8 mouse cellular contexts compared by ENCODE assay signal in genomic region chr11:82907651-82908607, GRCm38 (mm10). TPM values are rescaled to one million over a fixed set of nuclear protein-coding genes. Genes with fewer than 3 reads are reported as not detected.
DNase-seq lines count a peak whose midpoint lies in the region; ATAC-seq and TF ChIP-seq lines count a peak whose summit lies in the region.

Gene Nle1, minus strand, starts transcription at chr11:82908411.

- peak within 1 kb of the TSS; percentile 76 for H3K4me2 ChIP-seq in embryonic facial prominence, embryonic 13.5 days
- peak within 1 kb of the TSS; percentile 86 for H3K4me2 ChIP-seq in limb, embryonic 13.5 days (replicated peaks)
- H3K4me2 ChIP-seq in midbrain, embryonic 16.5 days (ENCODE audit: low read length): peak within 1 kb of the TSS; percentile 86

- peak; percentile 55; the same call in 1 of the 2 replicates for TF ChIP-seq EP300 in heart, adult 2 months (IDR thresholded peaks at IDR 0.05; ENCODE audit: insufficient read depth, low read depth, low read length)

- TF ChIP-seq POLR2A in heart, adult 2 months (IDR thresholded peaks at IDR 0.05; ENCODE audit: insufficient read depth, low read depth, low read length): peak; percentile 48; the same call in 1 of the 2 replicates

- H3K27me3 ChIP-seq in embryonic facial prominence, embryonic 13.5 days: no peaks in the 10 kb centered on the region
- H3K27me3 ChIP-seq in heart, adult 2 months (ENCODE audit: control insufficient read depth, insufficient read depth, low read length): no peaks in the 10 kb centered on the region
- peaks cover 8% of the 10 kb centered on the region; the same call in 1 of the 2 replicates for H3K27me3 ChIP-seq in limb, embryonic 13.5 days
- H3K27me3 ChIP-seq in midbrain, embryonic 16.5 days (ENCODE audit: control insufficient read depth, insufficient read depth, low read depth, low read length): no peaks in the 10 kb centered on the region

- H3K79me2 ChIP-seq in heart, adult 2 months (replicated peaks; ENCODE audit: control insufficient read depth, insufficient read depth, low read length): peaks cover 2% of the 10 kb centered on the region; the same call in 1 of the 2 replicates

- H3K9me3 ChIP-seq in embryonic facial prominence, embryonic 13.5 days: no peaks in the 10 kb centered on the region
- no peaks in the 10 kb centered on the region for H3K9me3 ChIP-seq in limb, embryonic 13.5 days
- H3K9me3 ChIP-seq in midbrain, embryonic 16.5 days (replicated peaks; ENCODE audit: control insufficient read depth, low read length, poor library complexity, severe bottlenecking): no peaks in the 10 kb centered on the region

- H3K4me3 ChIP-seq in embryonic facial prominence, embryonic 13.5 days: peak within 1 kb of the TSS; percentile 89
- H3K4me3 ChIP-seq in heart, adult 2 months: peak within 1 kb of the TSS; percentile 87
- peak within 1 kb of the TSS; percentile 87 for H3K4me3 ChIP-seq in limb, embryonic 13.5 days
- H3K4me3 ChIP-seq in midbrain, embryonic 16.5 days (ENCODE audit: low read depth, low read length): peak within 1 kb of the TSS; percentile 89

- no peak; the same call in 1 of the 2 replicates for TF ChIP-seq CTCF in heart, adult 2 months (IDR thresholded peaks at IDR 0.05)

- peaks cover 36% of the 10 kb centered on the region for H3K36me3 ChIP-seq in embryonic facial prominence, embryonic 13.5 days
- H3K36me3 ChIP-seq in heart, adult 2 months (ENCODE audit: control insufficient read depth, insufficient read depth, low read length): no peaks in the 10 kb centered on the region
- peaks cover 37% of the 10 kb centered on the region for H3K36me3 ChIP-seq in limb, embryonic 13.5 days
- H3K36me3 ChIP-seq in midbrain, embryonic 16.5 days (ENCODE audit: control insufficient read depth, insufficient read depth, low read length): peaks cover 17% of the 10 kb centered on the region

- intact Hi-C loops in heart, adult 2 months (cut with DNase I): loop anchor here (2.0 kb wide), 1 partner anchor 37 kb away; the partner anchor contains the start of gene Rffl

- 1% methylated on average over 73 of the region's 73 CpGs for WGBS in embryonic facial prominence, embryonic 13.5 days
- 1% methylated on average over 73 of the region's 73 CpGs for WGBS in heart, adult 2 months
- WGBS in limb, embryonic 13.5 days: 1% methylated on average over 72 of the region's 73 CpGs
- 2% methylated on average over 73 of the region's 73 CpGs for WGBS in midbrain, embryonic 16.5 days

- H3K9ac ChIP-seq in embryonic facial prominence, embryonic 13.5 days: peak within 1 kb of the TSS; percentile 90
- H3K9ac ChIP-seq in heart, adult 2 months (ENCODE audit: low read depth, low read length): peak within 1 kb of the TSS; percentile 88
- H3K9ac ChIP-seq in limb, embryonic 13.5 days: peak within 1 kb of the TSS; percentile 88
- peak within 1 kb of the TSS; percentile 83 for H3K9ac ChIP-seq in midbrain, embryonic 16.5 days (ENCODE audit: low read depth, low read length)

- peaks cover 7% of the 10 kb centered on the region for H3K4me1 ChIP-seq in embryonic facial prominence, embryonic 13.5 days
- peaks cover 4% of the 10 kb centered on the region for H3K4me1 ChIP-seq in heart, adult 2 months (ENCODE audit: control insufficient read depth, insufficient read depth, low read length)
- H3K4me1 ChIP-seq in limb, embryonic 13.5 days: peaks cover 10% of the 10 kb centered on the region
- peaks cover 11% of the 10 kb centered on the region for H3K4me1 ChIP-seq in midbrain, embryonic 16.5 days (ENCODE audit: control insufficient read depth, insufficient read depth, low read length)

- 0 out of 2 replicates have a peak, but pooled peaks have one; percentile 71 for ATAC-seq in embryonic facial prominence, embryonic 13.5 days (ENCODE audit: insufficient number of reproducible peaks, insufficient read depth, low FRiP score, low TSS enrichment, low read depth)
- ATAC-seq in limb, embryonic 13.5 days (ENCODE audit: low FRiP score, low read depth): peak; percentile 83
- ATAC-seq in midbrain, embryonic 16.5 days: peak; percentile 92

- no peak within 1 kb of the TSS for H3K27ac ChIP-seq in embryonic facial prominence, embryonic 13.5 days
- peak within 1 kb of the TSS; percentile 39 for H3K27ac ChIP-seq in heart, adult 2 months
- H3K27ac ChIP-seq in limb, embryonic 13.5 days: no peak within 1 kb of the TSS
- H3K27ac ChIP-seq in midbrain, embryonic 16.5 days (ENCODE audit: low read length): peak within 1 kb of the TSS; percentile 52

- peak; percentile 88 for DNase-seq in 3134 (ENCODE audit: extremely low read depth, insufficient read length, low spot score)
- peak; percentile 93 to 94 for DNase-seq in adrenal gland, postnatal 36 days
- peak; percentile 91 to 96 for DNase-seq in heart, adult 2 months
- DNase-seq in kidney, adult 8-10 months: peak; percentile 80 to 90
- DNase-seq in spleen, postnatal 10 days (ENCODE audit: low spot score in 2 of 2): peak; percentile 94 to 96

RNA-seq across cellular contexts. Expression of gene Nle1, which starts in this region (rescaled TPM):
- total RNA-seq in adrenal gland, postnatal 36 days (2021): 10 to 100 TPM; 19.5 to 27.0 TPM
- polyA plus RNA-seq in embryonic facial prominence, embryonic 13.5 days (2015; fragmentation: Nextera tagmentation; extraction: Ambion mirVana): 33.6 and 36.1 TPM in 2 replicates
- 10 to 100 TPM in 1 of 2 experiments, 1 to 10 TPM in 1; 8.4 to 11.4 TPM for total RNA-seq in heart, adult 2 months (2021)
- polyA plus RNA-seq in heart, adult 2 months (2012; rRNA removed): 17.7 and 24.0 TPM in 2 replicates
- 39.5 and 41.3 TPM in 2 replicates for polyA plus RNA-seq in limb, embryonic 13.5 days (2015; fragmentation: Nextera tagmentation; extraction: Ambion mirVana)
- 35.7 and 36.8 TPM in 2 replicates for polyA plus RNA-seq in midbrain, embryonic 16.5 days (2015; fragmentation: Nextera tagmentation; extraction: Ambion mirVana)

Comparison
In these comparisons a context has a peak if more than half of its experiments do, and no peak if none do; other contexts are left out.
1. H3K27ac ChIP-seq: peak in heart, adult 2 months (single experiment) and midbrain, embryonic 16.5 days (single experiment); none in embryonic facial prominence, embryonic 13.5 days (single experiment) and limb, embryonic 13.5 days (single experiment).
2. Peak in every context shown above with its lines, with median percentiles within 50 percentile points of each other: DNase-seq, ATAC-seq, H3K4me2 ChIP-seq, H3K4me3 ChIP-seq and H3K9ac ChIP-seq.